Mouse (Mus musculus) kidney, postnatal 14 days (tissue): Measurements from ENCODE around the gene Dkc1.
A peak's percentile ranks its signal among the peaks of the same experiment; 100 is the strongest.

Experiments
- DNase-seq: peaks from one replicate; pipeline ENCODE4 v3.0.0; 2022; ENCODE audit warnings: mixed read lengths

Gene Dkc1

DNA sequence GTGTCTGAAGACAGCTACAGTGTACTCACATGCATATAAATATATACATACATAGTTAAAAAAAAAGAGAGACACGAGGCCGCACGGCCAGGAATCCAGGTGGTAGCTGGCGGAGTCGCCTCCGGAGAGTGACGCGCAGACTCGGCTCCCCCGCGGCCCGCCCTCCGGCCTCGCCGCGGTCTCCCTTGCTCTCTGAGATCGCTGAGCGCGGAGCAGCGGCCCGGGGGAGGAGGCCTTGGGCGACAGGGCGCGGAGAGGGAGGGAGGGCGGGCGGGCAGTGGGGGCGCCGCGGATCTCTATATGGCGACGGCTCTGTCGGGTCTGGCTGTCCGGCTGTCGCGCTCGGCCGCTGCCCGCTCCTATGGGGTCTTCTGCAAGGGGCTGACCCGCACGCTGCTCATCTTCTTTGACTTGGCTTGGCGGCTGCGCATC, 47.5 kb downstream of the Dkc1 start:
- DNase-seq, result peak; percentile 31

DNA sequence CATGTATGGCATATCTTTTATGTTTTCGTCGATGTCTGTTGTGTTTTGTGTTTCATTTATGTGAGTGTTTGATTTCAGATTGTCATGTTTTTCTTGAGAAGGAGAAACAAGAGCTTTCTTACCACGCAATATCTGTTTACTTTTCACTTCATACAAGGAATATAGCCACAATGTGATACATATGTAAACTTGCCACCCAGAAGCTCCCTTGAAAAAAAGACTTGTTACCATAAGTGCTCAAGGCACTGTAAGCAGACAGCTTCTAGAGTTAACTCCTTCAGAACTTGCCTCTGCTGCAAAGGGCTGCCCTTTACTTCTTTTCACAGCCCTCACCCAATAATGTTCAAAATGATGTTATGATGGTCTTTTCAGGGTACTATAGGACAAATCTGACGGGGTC, 52.8 kb downstream of the Dkc1 start:
- DNase-seq, result no peak

DNA sequence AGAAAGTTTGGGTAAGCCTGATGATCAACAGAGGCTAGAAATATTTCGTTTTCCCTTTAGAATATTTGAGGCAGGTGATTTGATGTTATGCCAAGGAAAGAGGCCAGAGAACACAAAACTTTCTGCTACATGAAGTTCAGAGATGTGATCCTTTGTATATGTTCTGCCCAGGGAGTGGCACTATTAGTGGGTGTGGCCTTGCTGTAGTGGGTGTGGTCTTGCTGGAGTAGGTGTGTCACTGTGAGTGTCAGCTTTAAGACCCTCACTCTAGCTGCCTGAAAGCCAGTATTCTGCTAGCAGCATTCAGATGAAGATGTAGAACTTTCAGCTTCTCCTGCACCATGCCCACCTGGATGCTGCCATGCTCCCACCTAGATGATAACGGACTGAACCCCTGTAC, 54.6 kb downstream of the Dkc1 start:
- DNase-seq, result no peak

DNA sequence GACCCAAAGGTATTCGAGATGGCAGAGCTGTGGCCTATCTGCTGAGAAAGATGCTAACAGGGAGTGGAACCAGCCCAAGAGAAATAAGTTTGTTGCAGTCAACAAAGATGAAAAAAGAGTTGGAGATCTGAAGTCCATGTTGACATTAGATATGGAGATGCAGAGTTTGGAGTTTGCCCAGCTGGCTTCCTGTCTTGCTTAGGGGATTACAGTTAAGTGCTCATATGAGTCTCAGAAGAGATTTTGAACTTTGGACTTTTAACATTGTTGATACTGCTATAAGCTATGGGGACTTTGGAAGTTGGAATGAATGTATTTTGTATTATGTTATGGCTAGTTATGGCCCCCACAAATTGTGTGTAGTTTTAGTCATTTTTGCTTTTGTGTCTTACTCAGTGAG, 56.6 kb downstream of the Dkc1 start:
- DNase-seq, result no peak

DNA sequence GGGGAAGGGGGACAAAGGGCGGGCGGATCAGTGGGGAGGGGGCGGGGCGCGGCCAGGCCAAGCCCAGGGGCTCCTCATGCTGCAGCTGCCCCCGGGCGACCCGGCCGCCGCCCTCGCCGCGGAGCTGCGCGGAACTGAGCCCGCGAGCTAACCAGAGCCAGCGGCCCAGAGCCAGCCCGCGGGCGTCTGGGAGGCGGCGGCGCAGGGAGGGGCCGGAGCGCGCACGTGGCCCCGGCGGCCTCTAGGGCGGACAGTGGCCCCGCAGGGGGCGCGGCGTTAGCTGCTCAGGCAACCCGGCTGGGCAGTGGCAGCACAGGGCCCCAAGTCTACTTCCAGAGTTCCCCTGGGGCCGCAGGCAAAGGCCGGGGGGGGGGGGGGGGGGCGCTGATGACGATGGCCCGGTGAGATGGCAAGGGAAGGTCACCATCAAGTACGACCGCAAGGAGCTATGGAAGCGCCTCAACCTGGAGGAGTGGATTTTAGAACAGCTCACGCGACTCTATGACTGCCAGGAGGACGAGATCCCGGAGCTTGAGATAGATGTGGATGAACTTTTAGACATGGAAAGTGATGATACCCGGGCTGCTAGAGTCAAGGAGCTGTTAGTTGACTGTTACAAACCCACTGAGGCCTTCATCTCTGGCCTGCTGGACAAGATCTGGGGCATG, 60.1 kb downstream of the Dkc1 start:
- peak; percentile 62 for DNase-seq
